Mouse (Mus musculus) liver, embryonic 14.5 days (tissue): ENCODE results near the gene Srcap.

Experiments
- CTCF ChIP-seq: IDR thresholded peaks from 2 replicates; pipeline ENCODE4 v1.5.1; 2016; ENCODE audit warnings: antibody characterized with exemption, low read depth, control low read depth
- EP300 ChIP-seq: IDR thresholded peaks from 2 replicates; pipeline ENCODE4 v1.6.1; 2016; ENCODE audit warnings: antibody characterized with exemption, low read depth

DNA sequence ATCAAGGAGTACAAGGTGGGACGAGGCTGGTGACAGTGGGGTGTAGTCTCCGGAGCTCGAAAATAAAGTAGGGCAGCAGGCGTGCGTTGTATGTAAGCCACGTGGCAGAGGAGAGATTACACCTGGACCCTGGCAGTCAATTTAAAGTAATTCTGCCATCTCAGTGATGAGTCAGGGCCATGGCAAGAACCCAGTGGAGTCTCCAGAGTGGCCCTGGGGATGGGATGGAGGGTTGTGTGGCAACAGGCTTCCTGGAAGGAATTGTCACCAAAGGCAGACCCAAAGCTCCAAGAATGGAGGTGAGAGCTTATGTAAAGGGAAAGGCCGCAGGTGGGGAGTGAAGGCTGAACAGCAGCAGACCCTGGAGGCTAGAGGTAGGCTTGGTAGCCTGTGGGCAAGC is 88.8 kb downstream of the Srcap start:
- TF ChIP-seq EP300: no peak
- no peak for TF ChIP-seq CTCF
